Mouse (Mus musculus): ENCODE results near the gene Borcs5.

- TF ChIP-seq CTCF (IDR thresholded peaks at IDR 0.05) (no peak), EP300 (IDR thresholded peaks at IDR 0.05) (peak; percentile 45; the same call in 1 of the 2 replicates)
Observed at GRCm38 (mm10) chr6:134733800-134734221, 94.5 kb downstream of the Borcs5 start.

Data from lung, postnatal 0 days (tissue).